Mouse (Mus musculus): ENCODE measurements at regions not wholly inside any gene's neighbourhood (a gene's known extent, or its start where the extent isn't known, plus 50 kb on each side); places are given as distances from the start of the nearest gene placed in this dataset.
A peak's percentile ranks its signal among the peaks of the same experiment; 100 is the strongest.

DNA sequence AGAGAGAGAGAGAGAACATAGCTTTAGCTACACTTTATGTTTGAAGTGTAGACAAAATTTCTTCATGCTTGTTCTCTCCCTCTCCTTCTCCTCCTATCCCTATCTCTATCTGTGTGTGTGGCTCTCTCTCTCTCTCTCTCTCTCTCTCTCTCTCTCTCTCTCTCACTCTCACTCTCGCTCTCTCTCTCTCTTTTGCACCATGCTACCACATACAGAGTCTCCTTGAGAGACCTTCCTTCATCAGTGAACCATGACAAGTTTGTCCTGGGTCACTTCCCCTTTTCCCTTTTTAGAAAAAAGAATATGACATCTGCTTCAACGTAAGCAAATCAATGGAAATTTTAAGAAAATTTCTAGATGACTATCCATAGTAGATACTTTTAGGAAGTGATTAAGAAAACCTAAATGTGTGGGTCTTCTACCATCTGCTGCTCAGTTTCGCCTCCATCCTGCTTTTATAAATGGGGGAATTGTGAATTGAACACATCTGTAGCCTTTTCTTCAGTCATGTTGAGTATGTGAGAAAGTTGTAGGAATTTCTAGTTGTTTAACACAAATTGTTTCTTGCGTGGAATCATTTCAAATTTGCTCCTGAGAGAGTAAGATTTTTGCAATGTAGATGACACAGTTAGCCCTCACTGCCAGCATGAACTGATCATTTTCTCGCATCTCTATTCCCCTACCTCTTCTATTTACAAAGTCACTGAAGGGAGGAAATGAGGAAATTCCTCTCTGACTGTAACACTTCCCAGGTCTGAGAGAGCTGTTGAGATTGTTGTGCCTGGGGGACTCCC is 91.3 kb downstream of the A730009L09Rik start:
- no peaks in the 10 kb centered on the region for H3K4me1 ChIP-seq (ENCODE audit: control insufficient read depth, low read depth, low read length)
- no peak overlapping the region for H3K4me3 ChIP-seq (ENCODE audit: low read depth, low read length)
- H3K9me3 ChIP-seq (replicated peaks; ENCODE audit: control insufficient read depth, low read length): no peaks in the 10 kb centered on the region
- ATAC-seq (ENCODE audit: low read depth): no peak
- H3K36me3 ChIP-seq (ENCODE audit: control insufficient read depth, insufficient read depth): no peaks in the 10 kb centered on the region
- H3K27ac ChIP-seq (ENCODE audit: low read length): no peak overlapping the region
- H3K4me2 ChIP-seq (ENCODE audit: low read depth, low read length): no peak overlapping the region
- no peaks in the 10 kb centered on the region for H3K27me3 ChIP-seq (ENCODE audit: control insufficient read depth, insufficient read depth, low read depth, low read length)
- WGBS (ENCODE audit: insufficient replicate concordance): 23% methylated on average over 5 of the region's 5 CpGs
- H3K9ac ChIP-seq (ENCODE audit: low read depth, low read length): no peak overlapping the region

DNA sequence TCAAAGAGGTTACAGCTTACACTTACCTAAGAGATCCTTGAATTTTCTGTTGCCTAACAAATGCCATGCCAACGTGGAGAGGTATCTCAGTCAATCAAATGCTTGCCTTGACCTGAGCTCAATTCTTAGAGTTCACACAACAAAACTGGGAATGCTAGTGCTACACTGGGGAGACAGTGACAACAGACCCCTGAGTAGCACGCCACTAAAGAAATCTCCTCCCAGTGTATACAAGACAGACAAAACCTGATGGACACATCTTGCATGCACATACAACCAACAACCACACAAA is 91.8 kb downstream of the A730009L09Rik start:
- no peak overlapping the region for H3K27ac ChIP-seq (ENCODE audit: low read length)
- no peaks in the 10 kb centered on the region for H3K36me3 ChIP-seq (ENCODE audit: control insufficient read depth, insufficient read depth)
- H3K27me3 ChIP-seq (ENCODE audit: control insufficient read depth, insufficient read depth, low read depth, low read length): no peaks in the 10 kb centered on the region
- 39% methylated on average over 2 of the region's 2 CpGs for WGBS (ENCODE audit: insufficient replicate concordance)
- ATAC-seq (ENCODE audit: low read depth): no peak
- H3K4me3 ChIP-seq (ENCODE audit: low read depth, low read length): no peak overlapping the region
- no peak overlapping the region for H3K4me2 ChIP-seq (ENCODE audit: low read depth, low read length)
- H3K9me3 ChIP-seq (replicated peaks; ENCODE audit: control insufficient read depth, low read length): no peaks in the 10 kb centered on the region
- no peak overlapping the region for H3K9ac ChIP-seq (ENCODE audit: low read depth, low read length)
- H3K4me1 ChIP-seq (ENCODE audit: control insufficient read depth, low read depth, low read length): no peaks in the 10 kb centered on the region

DNA sequence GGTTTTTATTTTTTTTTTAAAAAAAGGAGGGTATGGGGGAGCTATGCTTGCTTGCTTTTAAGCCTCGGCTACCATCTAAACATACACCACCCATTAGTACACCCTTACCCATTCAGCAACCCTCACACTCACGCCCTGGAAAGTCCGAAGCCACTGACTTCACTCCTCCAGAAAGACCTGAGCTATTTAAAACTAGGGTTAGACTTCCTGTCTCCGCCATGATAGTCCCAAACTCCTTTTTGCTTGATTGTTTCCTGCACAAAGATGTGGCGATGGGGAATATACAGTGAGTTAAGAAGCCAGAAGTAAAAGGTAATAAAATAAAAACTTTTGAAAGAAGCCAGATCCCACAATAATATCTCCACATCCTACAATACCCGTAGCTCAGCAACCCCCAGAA is 92.6 kb downstream of the A730009L09Rik start:
- Histone ChIP-seq H3K27me3 (ENCODE audit: control insufficient read depth, insufficient read depth, low read depth, low read length) (no peaks in the 10 kb centered on the region), H3K4me2 (ENCODE audit: low read depth, low read length) (no peak overlapping the region), H3K4me1 (ENCODE audit: control insufficient read depth, low read depth, low read length) (no peaks in the 10 kb centered on the region), H3K9ac (ENCODE audit: low read depth, low read length) (no peak overlapping the region), H3K36me3 (ENCODE audit: control insufficient read depth, insufficient read depth) (no peaks in the 10 kb centered on the region), H3K4me3 (ENCODE audit: low read depth, low read length) (no peak overlapping the region), H3K9me3 (replicated peaks; ENCODE audit: control insufficient read depth, low read length) (no peaks in the 10 kb centered on the region), H3K27ac (ENCODE audit: low read length) (no peak overlapping the region)
- 58% methylated on average over 6 of the region's 6 CpGs for WGBS (ENCODE audit: insufficient replicate concordance)
- no peak for ATAC-seq (ENCODE audit: low read depth)

DNA sequence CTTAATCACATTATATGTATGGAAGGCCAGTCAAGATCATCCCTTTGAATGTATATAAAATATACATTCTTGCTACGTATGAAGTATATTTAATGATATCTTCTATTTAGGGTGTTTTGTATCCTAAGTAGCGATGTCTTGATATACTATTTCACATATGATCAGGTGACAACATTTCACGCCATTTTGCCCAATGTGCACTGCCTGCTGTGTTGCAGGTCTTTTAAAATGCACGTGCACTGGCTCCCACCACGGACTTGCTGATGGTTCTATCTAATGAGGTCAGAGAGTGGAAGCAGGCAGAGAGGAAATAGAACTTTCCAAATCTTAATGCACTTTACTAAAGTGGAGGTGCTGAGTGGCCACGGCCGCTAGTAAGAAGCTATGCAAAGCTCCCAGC is 100.8 kb downstream of the A730009L09Rik start:
- no peaks in the 10 kb centered on the region for H3K27me3 ChIP-seq (ENCODE audit: control insufficient read depth, insufficient read depth, low read depth, low read length)
- H3K36me3 ChIP-seq (ENCODE audit: control insufficient read depth, insufficient read depth): no peaks in the 10 kb centered on the region
- no peak overlapping the region for H3K9ac ChIP-seq (ENCODE audit: low read depth, low read length)
- ATAC-seq (ENCODE audit: low read depth): no peak
- WGBS (ENCODE audit: insufficient replicate concordance): 68% methylated on average over 7 of the region's 7 CpGs
- no peak overlapping the region for H3K4me2 ChIP-seq (ENCODE audit: low read depth, low read length)
- no peaks in the 10 kb centered on the region for H3K9me3 ChIP-seq (replicated peaks; ENCODE audit: control insufficient read depth, low read length)
- H3K4me1 ChIP-seq (ENCODE audit: control insufficient read depth, low read depth, low read length): no peaks in the 10 kb centered on the region
- H3K27ac ChIP-seq (ENCODE audit: low read length): no peak overlapping the region
- H3K4me3 ChIP-seq (ENCODE audit: low read depth, low read length): no peak overlapping the region

DNA sequence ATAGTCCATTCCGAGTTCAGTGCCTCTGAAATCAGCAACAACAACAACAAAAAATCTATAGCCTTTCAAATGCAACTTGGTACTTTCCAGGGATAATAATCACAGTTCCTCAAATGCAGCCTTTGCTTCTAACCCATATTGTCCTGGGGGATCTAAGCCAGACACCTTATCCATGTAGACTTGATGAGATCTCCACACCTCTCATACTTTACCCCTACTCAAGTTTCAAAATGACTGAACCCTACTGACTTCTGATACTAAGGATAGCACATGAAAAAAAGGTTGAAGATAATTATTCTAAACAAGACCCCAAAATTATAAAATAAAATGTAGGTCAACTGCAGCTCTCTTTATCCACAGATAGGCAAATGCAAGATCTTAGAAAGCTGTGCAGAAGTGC is 101.2 kb downstream of the A730009L09Rik start:
- Histone ChIP-seq H3K36me3 (ENCODE audit: control insufficient read depth, insufficient read depth) (no peaks in the 10 kb centered on the region), H3K27me3 (ENCODE audit: control insufficient read depth, insufficient read depth, low read depth, low read length) (no peaks in the 10 kb centered on the region), H3K27ac (ENCODE audit: low read length) (no peak overlapping the region), H3K9ac (ENCODE audit: low read depth, low read length) (no peak overlapping the region), H3K4me3 (ENCODE audit: low read depth, low read length) (no peak overlapping the region), H3K4me2 (ENCODE audit: low read depth, low read length) (no peak overlapping the region), H3K9me3 (replicated peaks; ENCODE audit: control insufficient read depth, low read length) (no peaks in the 10 kb centered on the region), H3K4me1 (ENCODE audit: control insufficient read depth, low read depth, low read length) (no peaks in the 10 kb centered on the region)
- 57% methylated on average over 1 of the region's 1 CpGs for WGBS (ENCODE audit: insufficient replicate concordance)
- no peak for ATAC-seq (ENCODE audit: low read depth)

DNA sequence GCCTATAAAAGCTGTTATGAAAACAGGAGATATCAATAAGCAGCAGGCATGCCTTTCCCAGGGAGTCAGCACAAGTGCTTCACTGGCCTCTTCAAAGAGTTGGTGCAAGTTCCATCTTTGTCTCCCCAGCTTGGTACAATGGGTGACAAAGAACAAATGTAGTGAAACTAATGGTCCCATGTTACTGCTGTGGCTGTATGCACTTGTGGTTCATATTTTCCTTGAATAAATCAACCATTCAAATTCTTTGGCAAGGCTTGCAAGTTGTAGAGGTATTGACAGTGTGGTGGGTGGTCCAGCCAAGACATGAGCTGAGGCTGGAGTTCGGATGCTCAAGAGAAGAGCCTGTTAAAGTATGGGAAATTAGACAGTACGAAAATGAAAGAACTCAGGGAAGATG is 103.5 kb downstream of the A730009L09Rik start:
- Histone ChIP-seq H3K9me3 (replicated peaks; ENCODE audit: control insufficient read depth, low read length) (no peaks in the 10 kb centered on the region), H3K4me2 (ENCODE audit: low read depth, low read length) (no peak overlapping the region), H3K36me3 (ENCODE audit: control insufficient read depth, insufficient read depth) (no peaks in the 10 kb centered on the region), H3K27ac (ENCODE audit: low read length) (no peak overlapping the region), H3K4me3 (ENCODE audit: low read depth, low read length) (no peak overlapping the region), H3K9ac (ENCODE audit: low read depth, low read length) (no peak overlapping the region), H3K27me3 (ENCODE audit: control insufficient read depth, insufficient read depth, low read depth, low read length) (no peaks in the 10 kb centered on the region), H3K4me1 (ENCODE audit: control insufficient read depth, low read depth, low read length) (no peaks in the 10 kb centered on the region)
- WGBS (ENCODE audit: insufficient replicate concordance): 47% methylated on average over 2 of the region's 2 CpGs
- no peak for ATAC-seq (ENCODE audit: low read depth)

DNA sequence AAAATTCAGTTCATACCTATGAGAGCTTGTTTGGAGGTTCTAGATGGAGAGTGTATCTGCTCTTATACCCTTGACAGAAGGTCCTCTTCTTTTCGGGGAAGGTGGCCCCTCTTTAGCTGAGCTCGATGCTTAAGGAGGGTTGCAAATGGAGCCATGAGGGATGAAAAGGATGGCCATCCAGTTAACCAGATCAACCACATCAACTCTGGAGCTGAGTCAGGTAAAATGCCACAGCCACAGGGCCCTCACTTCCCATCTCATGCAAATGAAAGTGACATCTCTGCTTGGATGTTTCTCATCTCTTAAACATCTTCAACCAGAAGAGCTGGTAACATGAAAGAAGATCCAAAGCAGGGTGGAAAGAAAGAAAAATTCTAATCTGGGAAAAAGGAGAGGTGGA is 105.0 kb downstream of the A730009L09Rik start:
- H3K27ac ChIP-seq (ENCODE audit: low read length): no peak overlapping the region
- H3K9me3 ChIP-seq (replicated peaks; ENCODE audit: control insufficient read depth, low read length): no peaks in the 10 kb centered on the region
- no peak overlapping the region for H3K4me2 ChIP-seq (ENCODE audit: low read depth, low read length)
- H3K4me3 ChIP-seq (ENCODE audit: low read depth, low read length): no peak overlapping the region
- no peaks in the 10 kb centered on the region for H3K4me1 ChIP-seq (ENCODE audit: control insufficient read depth, low read depth, low read length)
- H3K36me3 ChIP-seq (ENCODE audit: control insufficient read depth, insufficient read depth): no peaks in the 10 kb centered on the region
- 72% methylated on average over 2 of the region's 2 CpGs for WGBS (ENCODE audit: insufficient replicate concordance)
- H3K27me3 ChIP-seq (ENCODE audit: control insufficient read depth, insufficient read depth, low read depth, low read length): no peaks in the 10 kb centered on the region
- no peak for ATAC-seq (ENCODE audit: low read depth)
- H3K9ac ChIP-seq (ENCODE audit: low read depth, low read length): no peak overlapping the region

DNA sequence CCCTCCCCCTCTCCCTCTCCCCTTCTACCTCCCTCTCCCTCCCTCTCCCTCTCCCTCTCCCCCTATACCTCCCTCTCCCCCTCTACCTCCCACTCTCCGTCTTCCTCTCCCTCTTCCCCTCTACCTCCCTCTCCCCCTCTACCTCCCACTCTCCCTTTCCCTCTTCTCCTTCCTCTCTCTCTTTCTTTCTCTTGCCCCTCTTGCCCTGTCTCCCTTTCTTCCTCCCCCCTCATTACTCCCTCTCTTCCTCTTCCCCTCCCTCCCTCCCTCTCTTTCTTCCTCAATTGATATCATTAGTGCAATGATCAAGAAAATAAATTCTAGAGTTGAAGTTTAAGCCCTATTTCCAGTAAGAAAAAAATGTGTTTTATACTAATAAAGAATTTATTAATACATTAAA is 105.9 kb downstream of the A730009L09Rik start:
- Histone ChIP-seq H3K4me2 (ENCODE audit: low read depth, low read length) (peak overlapping the region; percentile 36; the same call in 1 of the 2 replicates), H3K9ac (ENCODE audit: low read depth, low read length) (no peak overlapping the region), H3K9me3 (replicated peaks; ENCODE audit: control insufficient read depth, low read length) (no peaks in the 10 kb centered on the region), H3K27ac (ENCODE audit: low read length) (no peak overlapping the region), H3K4me1 (ENCODE audit: control insufficient read depth, low read depth, low read length) (no peaks in the 10 kb centered on the region), H3K27me3 (ENCODE audit: control insufficient read depth, insufficient read depth, low read depth, low read length) (no peaks in the 10 kb centered on the region), H3K36me3 (ENCODE audit: control insufficient read depth, insufficient read depth) (no peaks in the 10 kb centered on the region), H3K4me3 (ENCODE audit: low read depth, low read length) (peak overlapping the region; percentile 33)
- ATAC-seq (ENCODE audit: low read depth): no peak
- WGBS (ENCODE audit: insufficient replicate concordance): no CpG with 5 or more reads among the region's 1 CpGs

DNA sequence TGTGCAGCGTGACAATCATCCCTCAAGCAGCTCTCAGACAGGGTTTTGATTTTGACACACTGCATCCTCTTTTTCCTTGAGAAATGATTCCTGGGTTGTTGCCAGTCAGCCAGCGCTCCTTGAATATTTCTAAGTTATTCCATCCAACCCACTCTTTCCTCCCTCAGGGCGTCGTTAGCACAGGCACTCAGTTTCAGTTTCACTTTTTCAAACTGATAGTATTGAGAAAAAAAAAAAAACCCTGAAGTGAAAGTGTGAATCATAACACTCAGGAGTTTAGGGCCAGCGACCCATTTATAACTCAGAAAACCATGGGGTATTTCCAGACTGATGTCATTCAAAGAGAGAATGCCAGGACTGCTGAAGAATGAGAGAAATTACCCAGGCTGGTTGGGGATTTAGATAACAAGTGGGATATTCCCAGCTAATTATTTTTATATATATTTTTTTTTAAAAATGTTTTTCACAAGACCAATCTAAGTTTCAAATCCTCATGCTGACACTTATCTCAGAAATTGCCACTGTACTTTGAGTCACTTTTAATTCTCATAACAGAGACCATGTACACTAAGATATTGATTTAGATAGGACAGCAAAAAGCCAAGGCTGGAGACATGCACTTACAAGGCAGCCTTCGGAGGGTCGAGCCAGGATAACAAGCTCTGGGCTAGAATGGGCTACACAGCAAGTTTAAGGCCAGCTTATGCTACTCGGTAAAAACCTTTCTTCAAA is 106.5 kb downstream of the A730009L09Rik start:
- no peaks in the 10 kb centered on the region for H3K4me1 ChIP-seq (ENCODE audit: control insufficient read depth, low read depth, low read length)
- H3K4me3 ChIP-seq (ENCODE audit: low read depth, low read length): peak overlapping the region; percentile 33
- H3K9ac ChIP-seq (ENCODE audit: low read depth, low read length): no peak overlapping the region
- H3K4me2 ChIP-seq (ENCODE audit: low read depth, low read length): peak overlapping the region; percentile 36; the same call in 1 of the 2 replicates
- ATAC-seq (ENCODE audit: low read depth): no peak
- 33% methylated on average over 8 of the region's 8 CpGs for WGBS (ENCODE audit: insufficient replicate concordance)
- no peaks in the 10 kb centered on the region for H3K9me3 ChIP-seq (replicated peaks; ENCODE audit: control insufficient read depth, low read length)
- H3K36me3 ChIP-seq (ENCODE audit: control insufficient read depth, insufficient read depth): no peaks in the 10 kb centered on the region
- H3K27me3 ChIP-seq (ENCODE audit: control insufficient read depth, insufficient read depth, low read depth, low read length): no peaks in the 10 kb centered on the region
- no peak overlapping the region for H3K27ac ChIP-seq (ENCODE audit: low read length)
